Mouse (Mus musculus) erythroid progenitor cell, adult 5-6 weeks (primary cell): Measurements from ENCODE around the gene Ppp1r9a. TPM values are rescaled to one million over a fixed set of nuclear protein-coding genes. Genes with fewer than 3 reads are reported as not detected.

Experiments used
- ATAC-seq: replicated peaks from 2 replicates; pipeline ENCODE4 v1.8.0; 2016; ENCODE audit warnings: moderate number of reproducible peaks, mild to moderate bottlenecking, moderate TSS enrichment, inconsistent platforms; ENCODE audit not compliant: poor library complexity, low FRiP score, severe bottlenecking
- total RNA-seq, 2 experiments: library from RNA; stranded (forward) in 1 of 2; stranded (reverse) in 1 of 2; fragments of 150-400 nt in 1 of 2; fragments of 186-747, 209-891 nt in 1 of 2; gene quantifications; 2 replicates each; pipeline versions ENCODE4 v1.2.3 to v1.2.4; 2015 to 2017; ENCODE audit warnings: low replicate concordance in 2 of 2

The Ppp1r9a gene
- total RNA-seq, 2 experiments from 2014 or later = 0.30 to 0.42 TPM

DNA sequence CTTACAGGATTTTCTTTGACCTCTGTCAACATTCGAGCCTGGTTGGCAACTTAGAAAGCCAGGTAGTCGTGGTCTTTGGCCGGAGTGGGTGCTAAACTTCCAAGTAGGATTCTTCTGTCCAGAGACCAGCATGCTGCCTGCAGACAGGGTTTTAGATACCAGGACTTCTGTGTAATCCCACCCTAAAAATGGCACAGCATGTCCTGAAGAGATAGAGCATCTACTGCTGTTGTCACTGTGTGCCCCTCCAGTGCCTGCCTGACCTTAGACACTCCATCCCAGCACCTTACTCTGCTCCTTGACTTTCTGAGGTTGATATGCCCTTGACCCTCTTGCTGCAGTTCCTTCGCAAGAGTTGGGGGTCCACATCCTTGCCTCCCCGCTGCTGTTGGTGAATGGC lies 127.2 kb downstream of the Ppp1r9a start:
- ATAC-seq = no peak

- no peak for ATAC-seq
These were observed 130.4 kb downstream of the Ppp1r9a start for GRCm38 (mm10) chr6:5032986-5033633.

- ATAC-seq = no peak
These were observed 134.5 kb downstream of the Ppp1r9a start for GRCm38 (mm10) chr6:5037225-5037624.

DNA sequence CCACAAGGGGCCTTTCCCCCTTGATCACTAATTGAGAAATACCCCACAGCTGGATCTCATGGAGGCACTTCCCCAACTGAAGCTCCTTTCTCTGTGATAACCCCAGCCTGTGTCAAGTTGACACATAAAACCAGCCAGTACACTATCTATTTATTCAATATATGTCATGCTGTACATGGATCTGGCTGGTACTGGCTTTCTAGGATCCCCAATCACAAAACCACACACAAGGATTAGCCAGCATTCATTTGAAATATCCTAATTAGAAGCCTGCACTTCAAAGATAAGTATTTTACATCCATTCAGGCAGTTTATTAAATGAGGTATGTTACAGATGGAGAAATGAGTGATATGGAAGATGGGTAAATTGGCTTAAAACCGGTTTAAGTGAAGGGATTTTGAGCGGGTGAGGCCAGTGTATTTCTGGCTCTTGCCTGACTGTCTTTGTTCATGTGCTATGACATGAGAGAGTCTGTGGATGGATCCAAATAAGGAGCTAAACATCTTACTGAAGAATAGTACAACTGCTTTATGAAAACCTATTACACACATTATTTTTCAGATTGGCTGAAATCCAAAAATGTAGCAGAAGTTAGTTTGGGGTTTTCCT lies 135.5 kb downstream of the Ppp1r9a start:
- ATAC-seq = no peak

DNA sequence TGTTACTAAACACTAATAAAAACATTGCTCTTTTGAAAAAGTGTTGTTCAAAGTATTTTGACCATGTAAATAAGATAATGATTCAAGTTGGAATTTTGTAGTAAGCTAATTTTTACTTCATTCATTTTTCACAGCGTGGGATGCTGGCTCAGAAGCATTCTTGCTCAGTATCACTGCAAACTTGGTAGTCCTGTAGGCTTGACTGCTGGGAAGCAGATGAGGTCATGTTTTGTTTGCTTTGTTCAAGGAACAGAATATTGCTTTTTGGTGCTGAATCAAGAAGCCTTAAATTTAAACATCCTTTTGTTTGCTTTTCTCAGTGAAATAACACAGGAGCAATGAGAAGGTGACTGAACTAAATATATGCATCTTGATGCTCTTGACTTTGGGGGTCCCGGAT lies 136.6 kb downstream of the Ppp1r9a start:
- no peak for ATAC-seq

GRCm38 (mm10) chr6:5045854-5046253 lies 143.1 kb downstream of the Ppp1r9a start:
- no peak for ATAC-seq

DNA sequence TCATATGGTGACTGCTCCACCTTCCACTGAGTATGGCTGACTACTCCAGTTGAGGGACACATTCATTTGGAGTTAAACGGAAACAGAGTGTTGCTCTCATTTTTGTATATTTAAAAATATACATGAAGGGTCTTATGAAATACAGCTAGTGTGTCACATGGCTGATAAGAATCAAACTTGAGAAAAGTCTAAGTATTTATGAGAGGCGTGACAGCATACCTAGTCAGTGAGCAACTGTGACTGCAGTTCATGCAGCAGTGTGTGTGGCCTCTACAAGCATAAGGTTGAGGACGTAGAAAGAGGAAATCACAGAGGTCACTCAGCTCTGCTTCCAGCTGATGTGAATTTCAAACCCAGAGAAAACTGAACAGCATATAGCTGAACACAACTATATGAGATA lies 145.3 kb downstream of the Ppp1r9a start:
- ATAC-seq = no peak

DNA sequence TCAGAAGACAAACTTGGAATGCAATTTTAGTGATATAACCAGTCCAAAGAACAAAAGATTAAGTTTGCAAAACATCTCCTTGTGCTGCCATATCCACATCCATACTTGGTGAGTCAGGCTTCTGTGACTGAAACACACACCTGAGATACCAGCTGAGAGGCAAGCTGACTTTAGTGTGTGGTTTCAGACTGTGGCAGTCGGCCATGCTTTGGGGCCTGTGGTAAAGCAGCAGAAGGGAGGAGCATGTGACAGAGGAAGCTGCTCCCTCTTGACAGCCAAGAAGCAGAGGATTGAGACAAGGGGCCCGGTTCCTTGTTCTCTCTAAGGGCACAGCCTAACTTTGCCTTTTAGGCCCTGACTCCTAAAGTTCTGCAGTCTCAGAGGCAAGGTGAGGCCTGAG lies 149.6 kb downstream of the Ppp1r9a start:
- ATAC-seq = no peak

DNA sequence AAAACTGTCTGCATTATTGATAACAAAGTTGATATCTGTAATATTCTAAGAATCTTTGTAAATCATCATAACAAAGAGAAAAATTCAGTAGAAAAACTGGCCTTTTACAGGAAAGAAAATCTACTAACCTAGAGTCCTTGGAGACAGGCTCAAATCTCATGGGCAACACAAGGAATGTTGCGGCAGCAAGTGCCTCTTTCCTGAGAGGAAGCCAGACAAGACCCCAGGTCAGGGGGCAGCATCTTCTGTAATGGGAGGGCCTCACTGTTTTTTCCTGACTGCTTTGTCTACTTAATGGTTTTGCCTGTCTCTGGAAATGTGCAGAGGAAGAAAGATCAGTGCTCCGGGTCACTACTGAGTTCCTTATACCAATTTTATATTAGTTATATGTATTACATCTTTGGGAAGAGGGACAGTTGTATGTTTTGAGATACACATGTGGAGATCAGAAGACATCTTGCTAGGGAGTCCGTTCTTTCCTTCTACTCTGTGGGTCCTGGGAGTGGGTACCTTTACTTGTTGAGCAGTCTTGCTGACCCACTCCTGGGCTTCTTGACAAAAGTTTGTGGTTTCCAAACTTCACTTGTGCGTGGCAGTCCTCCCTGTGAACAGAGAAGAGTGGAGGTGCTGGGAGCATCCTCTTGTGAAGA lies 151.9 kb downstream of the Ppp1r9a start:
- no peak for ATAC-seq

GRCm38 (mm10) chr6:5074736-5075135 lies 172.0 kb downstream of the Ppp1r9a start:
- no peak for ATAC-seq

- ATAC-seq = no peak
These were observed 173.0 kb downstream of the Ppp1r9a start for GRCm38 (mm10) chr6:5075680-5076079.

GRCm38 (mm10) chr6:5078009-5078408 lies 175.3 kb downstream of the Ppp1r9a start:
- no peak for ATAC-seq

DNA sequence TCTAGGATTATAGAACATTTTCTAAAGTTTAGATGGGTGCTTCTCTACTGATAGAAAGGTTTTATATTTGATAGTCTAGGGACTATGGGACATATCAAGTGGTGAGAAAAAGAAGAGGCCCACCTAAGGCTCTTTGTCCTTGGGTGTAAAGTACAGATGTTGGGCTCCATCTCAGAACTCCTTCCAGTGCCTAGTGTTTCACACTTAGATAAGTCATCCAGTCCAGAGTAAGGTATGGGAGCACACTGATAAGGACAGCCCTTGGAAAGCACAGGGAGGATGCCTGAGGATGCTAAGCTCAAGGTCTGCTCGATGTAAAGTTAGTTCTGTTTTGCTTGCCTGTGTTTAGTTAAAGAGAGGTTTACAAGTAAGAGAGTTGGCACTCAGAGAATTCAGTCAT lies 176.4 kb downstream of the Ppp1r9a start:
- peak; percentile 71 for ATAC-seq

GRCm38 (mm10) chr6:5080094-5080493 lies 177.4 kb downstream of the Ppp1r9a start:
- no peak for ATAC-seq

DNA sequence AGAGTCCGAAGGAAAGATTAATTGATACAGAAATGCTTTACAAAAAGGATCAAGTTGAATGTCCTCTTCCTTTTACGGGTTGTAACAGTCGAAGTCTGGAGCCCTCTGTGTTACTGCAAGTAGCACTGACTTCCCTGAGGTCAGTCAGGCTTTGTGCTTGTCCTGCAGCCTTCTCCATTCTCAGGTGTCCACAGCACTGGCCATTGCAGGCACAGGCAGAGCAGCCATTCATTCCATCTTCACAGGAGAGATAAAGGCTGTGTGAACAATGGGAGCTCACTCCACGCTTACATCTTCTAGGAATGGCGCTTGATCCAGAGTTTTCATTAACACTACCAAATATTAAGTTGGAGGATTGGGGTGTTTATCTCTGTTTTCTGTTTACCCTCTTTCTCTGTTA lies 177.8 kb downstream of the Ppp1r9a start:
- no peak for ATAC-seq

GRCm38 (mm10) chr6:5081099-5081498 lies 178.4 kb downstream of the Ppp1r9a start:
- no peak for ATAC-seq

DNA sequence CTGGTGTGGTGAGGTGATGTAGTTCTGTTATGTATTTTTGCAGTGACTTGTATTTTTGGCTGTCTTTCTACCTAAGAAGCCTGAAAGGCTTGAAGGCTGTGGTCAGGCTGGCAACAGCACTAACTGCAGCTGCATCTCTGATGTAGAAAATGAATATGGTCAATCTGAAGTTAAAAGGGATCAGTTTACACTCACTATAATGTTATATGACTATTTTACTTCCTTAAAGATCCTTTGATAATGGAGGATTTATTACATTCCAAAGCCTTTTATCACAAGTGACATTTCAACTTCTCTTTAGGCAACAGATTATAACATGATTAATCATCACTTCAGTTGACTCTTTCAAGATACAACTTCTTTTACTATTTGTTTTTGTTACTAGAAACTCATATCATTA lies 179.4 kb downstream of the Ppp1r9a start:
- ATAC-seq = no peak

- ATAC-seq = no peak
These were observed 180.0 kb downstream of the Ppp1r9a start for GRCm38 (mm10) chr6:5082740-5083139.

DNA sequence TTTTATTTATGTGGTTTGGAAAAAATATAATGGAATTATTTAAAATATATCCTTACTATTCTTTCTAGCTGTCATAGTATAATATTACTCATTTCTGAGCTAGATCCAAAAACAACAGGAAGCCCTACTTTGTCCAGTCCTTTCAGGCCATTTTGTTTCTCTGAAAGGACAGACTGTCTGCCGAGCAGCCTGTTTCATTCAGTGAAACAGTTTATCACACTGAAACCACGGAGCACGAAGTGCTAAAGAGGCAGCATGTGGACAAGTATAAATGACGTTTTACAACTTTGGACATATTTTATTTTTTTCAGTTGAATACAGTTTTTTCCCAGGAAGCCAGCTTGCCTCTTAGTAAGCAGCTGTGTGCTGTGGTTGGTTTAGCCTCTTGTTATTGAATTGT lies 181.2 kb downstream of the Ppp1r9a start:
- no peak for ATAC-seq

GRCm38 (mm10) chr6:5091873-5092272 lies 189.2 kb downstream of the Ppp1r9a start:
- ATAC-seq = no peak

DNA sequence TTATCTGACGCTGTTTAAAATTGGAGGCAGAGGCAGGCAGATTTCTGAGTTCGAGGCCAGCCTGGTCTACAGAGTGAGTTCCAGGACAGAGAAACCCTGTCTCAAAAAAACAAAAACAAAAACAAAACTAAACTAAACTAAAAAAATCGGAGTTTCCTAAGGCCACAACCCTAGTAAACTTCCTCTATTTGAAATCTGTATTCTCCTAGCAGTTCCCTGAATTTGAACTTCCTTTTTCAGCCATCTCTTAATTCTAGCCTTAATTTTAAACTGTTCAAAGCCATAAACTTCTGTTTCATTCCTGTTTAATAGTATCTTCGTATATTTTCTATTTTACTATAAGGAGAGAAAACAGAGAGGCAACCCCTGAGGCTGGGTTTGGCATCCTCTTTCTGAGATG lies 190.1 kb downstream of the Ppp1r9a start:
- ATAC-seq = no peak
